Mouse (Mus musculus): ENCODE measurements around the gene Ctsh.

- TF ChIP-seq CTCF (IDR thresholded peaks at IDR 0.05; ENCODE audit: low read depth) (no peak), EP300 (optimal IDR thresholded peaks at IDR 0.05) (no peak)
Measured at GRCm38 (mm10) chr9:90084152-90084551, 30.2 kb downstream of the Ctsh start.
